Mouse (Mus musculus) hindbrain, embryonic 14.5 days (tissue): ENCODE data around the gene Cdcp1. TPM values are rescaled to one million over a fixed set of nuclear protein-coding genes. Genes with fewer than 3 reads are reported as not detected.
A peak's percentile ranks its signal among the peaks of the same experiment; 100 is the strongest.

Source experiments
- ATAC-seq: fragments of 200-750 bp; cut with Nextera tagmentation; 2 replicates; pipeline ENCODE4 v1.8.0; 2017; ENCODE audit warnings: moderate number of reproducible peaks, mild to moderate bottlenecking, moderate TSS enrichment, moderate library complexity; ENCODE audit not compliant: low FRiP score
- DNase-seq: peaks from one replicate; pipeline ENCODE4 v3.0.0-alpha.2; 2015; ENCODE audit warnings: low spot score
- H3K27ac ChIP-seq: fragments of 300-500 bp; sonication (generic); 2 replicates; pipeline ENCODE4 v1.5.1; 2014; ENCODE audit warnings: mild to moderate bottlenecking, moderate library complexity
- H3K27me3 ChIP-seq: fragments of 300-500 bp; sonication (generic); 2 replicates; pipeline ENCODE4 v1.6.1; 2014; ENCODE audit warnings: mild to moderate bottlenecking, low read length, mixed read lengths; ENCODE audit not compliant: control insufficient read depth, insufficient read depth
- H3K36me3 ChIP-seq: fragments of 300-500 bp; sonication (generic); replicated peaks from 2 replicates; pipeline ENCODE4 v1.6.1; 2014; ENCODE audit not compliant: control insufficient read depth, insufficient read depth
- H3K4me1 ChIP-seq: fragments of 300-500 bp; sonication (generic); replicated peaks from 2 replicates; pipeline ENCODE4 v1.6.1; 2014; ENCODE audit warnings: antibody characterized with exemption, low read length, mixed read lengths; ENCODE audit not compliant: control insufficient read depth, insufficient read depth
- H3K4me2 ChIP-seq: fragments of 300-500 bp; sonication (generic); replicated peaks from 2 replicates; pipeline ENCODE4 v1.6.1; 2014; ENCODE audit warnings: mild to moderate bottlenecking, moderate library complexity
- H3K4me3 ChIP-seq: fragments of 300-500 bp; sonication (generic); replicated peaks from 2 replicates; pipeline ENCODE4 v1.5.1; 2014; ENCODE audit warnings: mild to moderate bottlenecking, low read length
- H3K9ac ChIP-seq: fragments of 300-500 bp; sonication (generic); 2 replicates; pipeline ENCODE4 v1.6.1; 2014
- H3K9me3 ChIP-seq: fragments of 300-500 bp; sonication (generic); 2 replicates; pipeline ENCODE4 v1.6.1; 2016; ENCODE audit warnings: low read length; ENCODE audit not compliant: control insufficient read depth
- WGBS: fragments of 180-500 bp; shearing (Covaris S2); extraction: QIAGEN DNeasy Blood & Tissue Kit; methylation state at CpG from one replicate; pipeline ENCODE4 v1.1.7; 2014; 5-methylcytosine and 5-hydroxymethylcytosine counted together
- polyA plus RNA-seq: library from polyadenylated mRNA; unstranded; fragments of >200 nt; fragmentation: Nextera tagmentation; extraction: Ambion mirVana; gene quantifications from 2 replicates; pipeline ENCODE4 v1.2.1, GENCODE M21; 2014

The Cdcp1 gene
- polyA plus RNA-seq, 1 experiment from 2014 or later, result 0.33 TPM

GRCm38 (mm10) chr9:123148430-123148829, 67.4 kb downstream of the Cdcp1 start:
- H3K27ac ChIP-seq, result no peak overlapping the region
- ATAC-seq, result no peak
- 0 out of 2 replicates have a peak, but pooled peaks cover 3% of the 10 kb centered on the region for H3K36me3 ChIP-seq
- no peaks in the 10 kb centered on the region for H3K27me3 ChIP-seq
- no peaks in the 10 kb centered on the region for H3K4me1 ChIP-seq
- no peak for DNase-seq
- H3K9me3 ChIP-seq, result no peaks in the 10 kb centered on the region
- H3K4me2 ChIP-seq, result no peak overlapping the region
- H3K9ac ChIP-seq, result no peak overlapping the region
- WGBS, result 81% methylated on average over 5 of the region's 5 CpGs
- H3K4me3 ChIP-seq, result no peak overlapping the region

- H3K4me1 ChIP-seq, result no peaks in the 10 kb centered on the region
- WGBS, result 87% methylated on average over 4 of the region's 4 CpGs
- H3K27ac ChIP-seq, result peak overlapping the region; percentile 33; the same call in 1 of the 2 replicates
- ATAC-seq (no peak), DNase-seq (no peak)
- no peaks in the 10 kb centered on the region for H3K9me3 ChIP-seq
- no peak overlapping the region for H3K4me3 ChIP-seq
- H3K9ac ChIP-seq, result no peak overlapping the region
- H3K4me2 ChIP-seq, result no peak overlapping the region
- H3K27me3 ChIP-seq, result no peaks in the 10 kb centered on the region
- peaks cover 53% of the 10 kb centered on the region for H3K36me3 ChIP-seq
Measured at GRCm38 (mm10) chr9:123139887-123140614, 75.8 kb downstream of the Cdcp1 start.

GRCm38 (mm10) chr9:123138891-123139474, 76.9 kb downstream of the Cdcp1 start:
- Histone ChIP-seq H3K4me2 (no peak overlapping the region), H3K36me3 (peaks cover 64% of the 10 kb centered on the region), H3K9ac (no peak overlapping the region), H3K27ac (peak overlapping the region; percentile 33; the same call in 1 of the 2 replicates), H3K4me3 (no peak overlapping the region), H3K4me1 (no peaks in the 10 kb centered on the region), H3K27me3 (no peaks in the 10 kb centered on the region), H3K9me3 (no peaks in the 10 kb centered on the region)
- 0 out of 2 replicates have a peak, but pooled peaks have one; percentile 51 for ATAC-seq
- peak; percentile 31 for DNase-seq
- WGBS, result 63% methylated on average over 5 of the region's 5 CpGs

- no peak for DNase-seq
- Histone ChIP-seq H3K36me3 (peaks cover 72% of the 10 kb centered on the region), H3K9me3 (no peaks in the 10 kb centered on the region), H3K9ac (no peak overlapping the region), H3K27me3 (no peaks in the 10 kb centered on the region), H3K4me2 (no peak overlapping the region), H3K4me3 (no peak overlapping the region), H3K4me1 (no peaks in the 10 kb centered on the region), H3K27ac (no peak overlapping the region)
- no peak for ATAC-seq
- 90% methylated on average over 7 of the region's 7 CpGs for WGBS
Measured at GRCm38 (mm10) chr9:123136953-123137682, 78.7 kb downstream of the Cdcp1 start.

GRCm38 (mm10) chr9:123132994-123133393, 82.8 kb downstream of the Cdcp1 start:
- Histone ChIP-seq H3K9me3 (no peaks in the 10 kb centered on the region), H3K4me2 (no peak overlapping the region), H3K4me3 (no peak overlapping the region), H3K36me3 (peaks cover 99% of the 10 kb centered on the region), H3K27ac (no peak overlapping the region), H3K9ac (no peak overlapping the region), H3K27me3 (no peaks in the 10 kb centered on the region), H3K4me1 (no peaks in the 10 kb centered on the region)
- no peak for ATAC-seq
- WGBS, result 83% methylated on average over 3 of the region's 3 CpGs
- DNase-seq, result no peak

- DNase-seq (no peak), ATAC-seq (no peak)
- Histone ChIP-seq H3K4me3 (no peak overlapping the region), H3K4me1 (no peaks in the 10 kb centered on the region), H3K27me3 (no peaks in the 10 kb centered on the region), H3K9me3 (no peaks in the 10 kb centered on the region), H3K4me2 (no peak overlapping the region), H3K27ac (no peak overlapping the region), H3K9ac (no peak overlapping the region), H3K36me3 (peaks cover 81% of the 10 kb centered on the region)
- 98% methylated on average over 6 of the region's 6 CpGs for WGBS
Measured at GRCm38 (mm10) chr9:123127663-123128062, 88.2 kb downstream of the Cdcp1 start.

- Histone ChIP-seq H3K4me1 (no peaks in the 10 kb centered on the region), H3K9ac (no peak overlapping the region), H3K27me3 (no peaks in the 10 kb centered on the region), H3K4me3 (no peak overlapping the region), H3K36me3 (peaks cover 78% of the 10 kb centered on the region), H3K27ac (no peak overlapping the region), H3K9me3 (no peaks in the 10 kb centered on the region), H3K4me2 (no peak overlapping the region)
- WGBS, result 94% methylated on average over 2 of the region's 2 CpGs
- DNase-seq (no peak), ATAC-seq (no peak)
Measured at GRCm38 (mm10) chr9:123124413-123124981, 91.3 kb downstream of the Cdcp1 start.

GRCm38 (mm10) chr9:123123571-123124412, 92.0 kb downstream of the Cdcp1 start:
- H3K4me1 ChIP-seq, result no peaks in the 10 kb centered on the region
- peaks cover 78% of the 10 kb centered on the region for H3K36me3 ChIP-seq
- no peak overlapping the region for H3K4me2 ChIP-seq
- H3K9me3 ChIP-seq, result no peaks in the 10 kb centered on the region
- WGBS, result 95% methylated on average over 6 of the region's 6 CpGs
- H3K27ac ChIP-seq, result no peak overlapping the region
- H3K9ac ChIP-seq, result no peak overlapping the region
- peak; percentile 54 for DNase-seq
- no peak overlapping the region for H3K4me3 ChIP-seq
- H3K27me3 ChIP-seq, result no peaks in the 10 kb centered on the region
- ATAC-seq, result no peak
